Mouse (Mus musculus): ENCODE data around the gene Slc15a5. TPM values are rescaled to one million over a fixed set of nuclear protein-coding genes. Genes with fewer than 3 reads are reported as not detected.

The Slc15a5 gene
- polyA plus RNA-seq, 1 experiment from 2014 or later = not detected

DNA sequence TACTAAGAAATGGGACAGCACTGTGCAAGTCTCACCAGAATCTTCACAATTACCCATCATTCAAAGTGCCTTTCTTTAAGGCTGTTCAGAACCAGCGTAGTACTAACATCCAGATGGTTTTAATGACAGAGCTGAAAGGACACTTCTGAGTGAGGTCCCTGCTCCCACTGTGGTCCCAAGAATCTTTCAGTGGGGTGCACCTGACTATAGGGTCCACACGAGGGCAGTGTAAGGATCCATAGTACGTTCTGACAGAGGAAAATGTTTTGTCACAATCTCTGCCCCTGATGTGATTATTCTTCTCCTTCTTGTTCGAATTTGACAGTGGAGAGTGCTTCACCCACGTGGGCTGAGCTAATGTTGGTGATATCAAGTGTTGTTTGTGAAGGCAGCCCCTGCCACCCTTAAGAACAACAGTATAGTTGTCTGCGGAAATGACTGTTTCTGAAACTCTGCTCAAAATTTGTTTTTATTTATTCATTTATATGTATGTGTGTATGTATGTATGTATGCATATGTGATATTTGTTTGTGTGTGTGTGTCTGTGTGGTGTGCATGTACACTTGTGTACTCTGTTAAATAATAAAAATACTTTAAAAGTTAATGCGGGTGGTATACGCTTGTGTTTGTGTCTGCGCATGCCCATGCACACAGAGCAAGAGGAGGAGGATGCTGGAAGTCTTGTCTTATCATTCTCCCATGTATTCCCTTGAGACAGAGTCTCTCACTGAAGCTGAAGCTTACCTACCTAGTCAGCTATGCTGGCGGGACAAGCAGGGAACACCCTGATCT, 98.6 kb downstream of the Slc15a5 start:
- no peaks in the 10 kb centered on the region for H3K36me3 ChIP-seq
- WGBS = 78% methylated on average over 10 of the region's 10 CpGs
- H3K27ac ChIP-seq = no peak overlapping the region
- no peaks in the 10 kb centered on the region for H3K9me3 ChIP-seq (replicated peaks)
- peaks cover 24% of the 10 kb centered on the region for H3K4me1 ChIP-seq
- no peak for DNase-seq (ENCODE audit: low spot score)
- no peak overlapping the region for H3K4me3 ChIP-seq
- H3K27me3 ChIP-seq (ENCODE audit: low read depth, poor library complexity, severe bottlenecking) = no peaks in the 10 kb centered on the region

DNA sequence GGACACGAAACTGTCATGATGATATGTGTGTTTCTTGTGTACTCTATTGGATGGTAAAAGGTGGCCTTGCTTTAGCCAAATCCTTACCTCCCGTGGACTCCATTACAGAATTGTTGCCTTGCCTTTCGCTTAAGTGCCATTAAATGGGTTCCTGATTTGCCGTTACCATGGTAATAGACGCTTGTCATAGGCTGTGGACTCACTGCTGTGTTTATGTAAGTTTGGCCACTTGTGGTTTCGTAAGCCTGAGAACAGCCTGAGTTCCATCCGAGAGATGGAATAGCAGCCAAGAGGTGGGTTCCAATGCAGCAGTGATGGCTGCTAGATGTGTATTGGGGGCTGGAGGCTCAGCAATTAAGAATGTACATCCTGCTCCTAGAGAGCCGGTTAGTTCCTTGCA, 99.3 kb downstream of the Slc15a5 start:
- WGBS = 82% methylated on average over 8 of the region's 8 CpGs
- no peaks in the 10 kb centered on the region for H3K27me3 ChIP-seq (ENCODE audit: low read depth, poor library complexity, severe bottlenecking)
- no peaks in the 10 kb centered on the region for H3K9me3 ChIP-seq (replicated peaks)
- H3K36me3 ChIP-seq = no peaks in the 10 kb centered on the region
- H3K4me3 ChIP-seq = no peak overlapping the region
- H3K4me1 ChIP-seq = peaks cover 24% of the 10 kb centered on the region
- DNase-seq (ENCODE audit: low spot score) = no peak
- H3K27ac ChIP-seq = no peak overlapping the region

DNA sequence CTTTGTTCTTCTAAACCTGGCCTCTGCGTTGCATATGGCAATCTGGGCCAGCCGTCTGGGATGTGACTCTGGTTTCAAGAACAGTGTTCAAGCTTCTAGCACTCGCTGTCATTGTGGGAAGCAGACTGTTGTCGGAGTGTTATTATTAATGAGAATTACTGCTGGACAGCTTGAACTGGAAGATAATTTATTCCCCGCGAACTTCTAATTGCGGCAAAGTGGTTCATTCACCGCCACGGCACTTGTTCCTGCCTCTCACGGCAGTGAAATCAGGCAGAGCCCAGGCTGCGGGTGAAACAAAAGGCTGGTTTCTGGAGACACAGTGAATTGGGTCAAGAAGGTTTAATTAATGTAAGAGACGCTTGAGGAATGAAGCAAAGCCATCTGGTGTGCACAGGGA, 99.9 kb downstream of the Slc15a5 start:
- WGBS = 80% methylated on average over 12 of the region's 12 CpGs
- Histone ChIP-seq H3K4me1 (peaks cover 24% of the 10 kb centered on the region), H3K4me3 (no peak overlapping the region), H3K27ac (no peak overlapping the region), H3K27me3 (ENCODE audit: low read depth, poor library complexity, severe bottlenecking) (no peaks in the 10 kb centered on the region), H3K36me3 (no peaks in the 10 kb centered on the region), H3K9me3 (replicated peaks) (no peaks in the 10 kb centered on the region)
- no peak for DNase-seq (ENCODE audit: low spot score)

DNA sequence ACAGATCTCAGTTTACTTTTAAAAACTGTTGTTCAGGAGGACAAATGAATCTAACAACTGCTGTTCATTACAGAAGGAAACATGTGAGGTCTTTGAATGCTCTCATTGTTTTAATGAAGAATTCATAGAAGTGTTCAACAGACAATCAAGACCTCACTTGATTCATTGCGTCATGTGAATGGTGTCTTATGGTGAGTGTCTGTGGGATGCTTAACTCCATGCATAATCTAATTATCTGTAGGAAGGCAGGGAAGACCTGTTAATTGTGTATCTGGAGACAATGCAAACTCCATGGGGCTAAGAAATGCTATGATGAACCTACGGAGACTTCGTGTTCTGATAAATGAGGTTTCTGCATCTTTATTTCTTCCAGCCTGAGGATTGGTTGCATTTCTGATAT, 103.7 kb downstream of the Slc15a5 start:
- Histone ChIP-seq H3K36me3 (no peaks in the 10 kb centered on the region), H3K27ac (no peak overlapping the region), H3K9me3 (replicated peaks) (no peaks in the 10 kb centered on the region), H3K4me3 (no peak overlapping the region), H3K27me3 (ENCODE audit: low read depth, poor library complexity, severe bottlenecking) (no peaks in the 10 kb centered on the region), H3K4me1 (peaks cover 11% of the 10 kb centered on the region)
- no peak for DNase-seq (ENCODE audit: low spot score)
- WGBS = 94% methylated on average over 3 of the region's 3 CpGs

DNA sequence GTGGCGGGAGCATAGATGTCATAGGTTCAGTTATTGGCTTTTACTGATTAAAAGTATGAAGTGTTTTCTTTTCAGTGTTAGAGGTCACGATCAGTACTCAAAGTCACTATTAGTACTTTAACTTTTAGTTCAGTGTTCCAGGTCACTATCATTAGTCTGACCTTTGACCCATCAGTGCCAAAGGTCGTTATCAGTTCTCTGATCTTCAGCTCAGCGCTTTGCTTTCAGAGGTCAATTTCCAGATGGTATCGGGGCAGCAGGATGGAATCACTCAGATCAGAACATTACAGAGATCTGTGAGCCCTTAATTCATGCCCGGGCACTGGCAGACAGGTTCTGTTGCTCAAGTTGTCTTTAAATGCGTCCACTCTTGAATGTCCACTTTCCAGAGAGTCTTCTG, 116.0 kb downstream of the Slc15a5 start:
- no peak for DNase-seq (ENCODE audit: low spot score)
- Histone ChIP-seq H3K4me1 (peaks cover 12% of the 10 kb centered on the region), H3K4me3 (no peak overlapping the region), H3K27ac (no peak overlapping the region), H3K9me3 (replicated peaks) (no peaks in the 10 kb centered on the region), H3K36me3 (no peaks in the 10 kb centered on the region), H3K27me3 (ENCODE audit: low read depth, poor library complexity, severe bottlenecking) (no peaks in the 10 kb centered on the region)
- 29% methylated on average over 7 of the region's 7 CpGs for WGBS

DNA sequence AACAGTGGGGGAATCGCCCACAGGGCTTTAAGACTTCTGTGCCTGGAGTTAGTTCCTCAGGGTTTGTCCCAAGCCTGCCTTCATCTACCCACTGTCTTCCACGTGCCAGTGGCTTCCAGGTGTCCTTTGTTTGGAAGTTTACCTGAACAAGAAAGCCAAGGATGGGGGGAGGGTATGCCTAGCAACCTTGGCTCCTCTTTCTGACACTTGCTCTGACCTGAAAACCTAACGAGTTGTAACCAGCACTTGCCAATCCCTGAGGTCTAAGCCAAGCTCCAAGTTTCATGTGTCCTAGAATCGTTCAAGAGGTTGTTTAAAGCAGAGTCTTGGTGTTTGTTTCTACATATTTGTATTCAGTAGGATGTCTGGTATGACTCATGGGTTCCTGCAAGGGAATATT, 116.9 kb downstream of the Slc15a5 start:
- Histone ChIP-seq H3K4me3 (no peak overlapping the region), H3K27ac (no peak overlapping the region; the same call in 1 of the 2 replicates), H3K36me3 (no peaks in the 10 kb centered on the region), H3K9me3 (replicated peaks) (no peaks in the 10 kb centered on the region), H3K27me3 (ENCODE audit: low read depth, poor library complexity, severe bottlenecking) (no peaks in the 10 kb centered on the region), H3K4me1 (peaks cover 12% of the 10 kb centered on the region)
- no peak for DNase-seq (ENCODE audit: low spot score)
- 77% methylated on average over 4 of the region's 4 CpGs for WGBS

DNA sequence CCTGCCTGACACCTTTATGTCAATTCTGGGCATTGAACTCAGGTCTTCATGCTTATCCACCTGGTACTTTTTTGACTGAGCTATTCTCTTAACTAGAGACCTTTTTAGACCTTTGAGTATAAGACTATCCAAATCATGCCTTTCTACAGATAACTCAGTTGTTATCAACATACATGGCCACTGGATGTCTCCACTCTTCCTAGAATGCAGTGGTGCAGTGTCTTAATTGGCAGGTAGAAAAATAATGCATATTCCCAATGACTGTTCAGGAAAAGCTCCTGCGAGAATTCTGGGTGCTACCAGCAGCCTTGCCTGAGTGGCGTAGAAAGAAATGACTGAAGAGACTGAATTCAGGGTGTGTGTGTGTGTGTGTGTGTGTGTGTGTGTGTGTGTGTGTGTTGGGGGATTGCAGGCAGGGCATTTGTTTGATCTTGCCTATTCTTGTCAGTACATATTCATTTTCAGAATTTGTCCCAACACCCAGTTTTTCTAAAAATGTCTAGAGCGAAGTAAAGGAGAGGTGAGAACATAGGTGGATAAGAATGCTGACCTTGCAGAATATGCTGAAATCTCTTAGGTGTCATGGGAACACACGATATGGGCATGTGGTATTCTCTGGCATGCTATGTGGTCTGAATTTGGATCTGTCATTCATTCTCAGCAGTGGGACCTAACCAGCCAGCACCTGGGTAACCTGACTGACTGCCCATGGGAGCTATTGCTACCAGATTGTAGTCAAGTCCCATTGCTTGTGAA, 119.5 kb downstream of the Slc15a5 start:
- 97% methylated on average over 4 of the region's 4 CpGs for WGBS
- no peaks in the 10 kb centered on the region for H3K9me3 ChIP-seq (replicated peaks)
- no peaks in the 10 kb centered on the region for H3K36me3 ChIP-seq
- no peak for DNase-seq (ENCODE audit: low spot score)
- H3K27me3 ChIP-seq (ENCODE audit: low read depth, poor library complexity, severe bottlenecking) = no peaks in the 10 kb centered on the region
- no peak overlapping the region for H3K4me3 ChIP-seq
- H3K4me1 ChIP-seq = peaks cover 21% of the 10 kb centered on the region
- H3K27ac ChIP-seq = no peak overlapping the region

DNA sequence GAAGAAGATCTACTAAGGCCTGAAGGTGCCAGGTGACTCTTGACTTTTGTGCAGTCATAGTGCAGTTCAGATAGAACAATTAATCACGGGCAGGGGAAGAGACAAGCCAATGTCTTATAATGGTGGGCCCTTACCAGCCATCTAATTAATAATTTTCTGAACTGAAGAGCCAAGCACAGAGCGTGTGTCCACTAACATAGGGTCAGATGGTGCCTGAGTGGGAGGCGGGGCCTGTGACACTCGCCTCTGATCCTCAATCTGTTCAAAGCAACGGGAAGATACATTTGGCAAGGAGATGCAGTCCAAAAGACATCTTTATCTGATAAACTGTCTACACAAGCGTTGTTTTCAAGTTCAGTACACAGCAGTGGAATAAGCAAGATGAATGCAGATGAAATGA, 122.1 kb downstream of the Slc15a5 start:
- Histone ChIP-seq H3K9me3 (replicated peaks) (no peaks in the 10 kb centered on the region), H3K27me3 (ENCODE audit: low read depth, poor library complexity, severe bottlenecking) (no peaks in the 10 kb centered on the region), H3K36me3 (no peaks in the 10 kb centered on the region), H3K4me3 (no peak overlapping the region), H3K27ac (no peak overlapping the region), H3K4me1 (peaks cover 9% of the 10 kb centered on the region)
- WGBS = 97% methylated on average over 6 of the region's 6 CpGs
- no peak for DNase-seq (ENCODE audit: low spot score)

DNA sequence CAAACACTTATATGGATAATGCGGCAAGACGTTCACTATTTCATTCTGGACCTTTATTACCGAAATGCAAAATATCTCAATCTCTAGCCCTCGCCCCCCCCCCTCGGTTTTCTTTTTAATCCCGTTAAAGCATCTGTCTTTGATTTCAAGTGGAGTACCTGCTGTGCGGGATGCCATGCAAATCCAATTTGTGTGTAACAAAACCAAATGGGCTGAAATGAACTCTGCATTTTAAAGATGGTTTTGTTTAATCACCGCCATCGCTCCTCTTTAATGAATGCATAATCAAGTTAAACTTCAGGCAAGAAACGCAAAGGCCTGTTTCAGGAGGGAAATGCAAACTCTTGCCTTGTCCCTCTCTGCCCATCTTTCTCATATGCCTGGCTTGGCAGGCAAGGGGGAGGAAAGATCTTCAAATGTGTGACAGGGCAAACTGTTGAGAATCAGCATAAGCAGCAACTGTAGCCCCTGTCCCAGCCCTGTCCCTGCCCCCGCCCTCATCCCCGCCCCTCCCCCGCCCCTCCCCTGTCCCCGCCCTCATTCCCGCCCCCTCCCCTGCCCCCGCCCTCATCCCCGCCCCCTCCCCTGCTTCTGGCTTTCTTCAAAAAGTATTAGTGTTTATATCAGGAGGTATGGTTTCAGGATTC, 122.8 kb downstream of the Slc15a5 start:
- Histone ChIP-seq H3K27me3 (ENCODE audit: low read depth, poor library complexity, severe bottlenecking) (no peaks in the 10 kb centered on the region), H3K4me1 (peaks cover 9% of the 10 kb centered on the region), H3K36me3 (no peaks in the 10 kb centered on the region), H3K27ac (peak overlapping the region; percentile 36; the same call in 1 of the 2 replicates), H3K4me3 (peak overlapping the region; percentile 31), H3K9me3 (replicated peaks) (no peaks in the 10 kb centered on the region)
- DNase-seq (ENCODE audit: low spot score) = peak; percentile 58
- WGBS = 31% methylated on average over 15 of the region's 17 CpGs

DNA sequence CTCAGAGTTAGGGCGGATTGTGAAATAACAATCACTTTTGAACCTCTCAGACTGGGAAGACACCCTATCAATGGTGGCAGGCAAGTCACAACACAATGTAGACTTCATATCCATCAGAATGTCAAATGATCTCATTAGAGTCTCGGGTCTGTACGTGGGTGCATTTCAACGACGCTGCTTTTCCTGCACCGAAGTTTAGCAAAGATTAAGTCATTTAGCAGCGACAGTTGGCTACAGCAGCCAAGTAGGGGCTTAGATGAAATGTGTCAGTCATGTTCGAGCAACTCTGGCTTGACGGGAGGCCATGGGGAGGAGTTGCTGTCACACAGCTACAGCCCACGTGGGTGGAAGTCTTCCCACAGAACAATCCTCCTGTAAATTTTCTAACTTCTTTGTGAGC, 133.2 kb downstream of the Slc15a5 start:
- Histone ChIP-seq H3K9me3 (replicated peaks) (no peaks in the 10 kb centered on the region), H3K4me3 (no peak overlapping the region), H3K36me3 (no peaks in the 10 kb centered on the region), H3K4me1 (no peaks in the 10 kb centered on the region), H3K27me3 (ENCODE audit: low read depth, poor library complexity, severe bottlenecking) (no peaks in the 10 kb centered on the region), H3K27ac (no peak overlapping the region)
- 89% methylated on average over 10 of the region's 10 CpGs for WGBS
- no peak for DNase-seq (ENCODE audit: low spot score)

DNA sequence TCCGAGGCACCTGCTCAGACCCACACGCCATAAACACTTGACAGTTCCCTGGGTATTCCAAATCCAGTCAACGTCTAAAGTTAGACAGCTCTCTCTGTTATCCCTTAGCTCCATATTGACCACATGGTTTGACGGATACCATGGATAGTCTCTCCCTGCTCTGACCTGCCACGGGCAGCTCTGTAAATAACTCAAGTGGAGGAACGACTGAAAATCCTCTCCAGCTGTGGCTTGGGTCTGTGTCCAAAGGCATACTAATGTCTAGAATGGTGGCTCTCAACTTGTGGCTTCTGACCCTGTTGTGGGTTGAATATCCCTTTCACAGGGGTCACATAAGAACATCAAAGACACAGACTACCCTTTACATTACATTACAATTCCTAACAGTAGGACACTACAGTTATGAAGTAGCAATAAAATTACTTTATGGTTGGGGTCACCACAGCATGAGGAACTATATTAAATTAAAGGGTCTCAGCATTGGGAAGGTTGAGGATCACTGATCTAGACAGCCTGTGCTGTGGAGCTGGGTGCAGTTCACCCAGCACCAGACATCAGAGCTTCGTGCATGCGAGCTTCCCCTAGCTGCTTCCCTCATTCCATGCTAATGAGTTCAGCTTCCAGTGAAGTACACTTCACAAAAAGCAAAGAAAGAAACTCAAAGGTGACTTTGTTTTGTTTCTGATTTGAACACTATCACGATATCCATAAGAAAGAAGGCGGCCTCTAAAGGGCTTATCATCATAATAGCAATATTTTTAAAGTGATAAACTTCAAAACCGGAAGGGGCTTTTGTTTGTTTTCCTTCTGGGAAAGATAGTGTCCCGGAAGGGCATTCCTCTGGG, 139.1 kb downstream of the Slc15a5 start:
- H3K27ac ChIP-seq = no peak overlapping the region
- no peaks in the 10 kb centered on the region for H3K4me1 ChIP-seq
- WGBS = 61% methylated on average over 12 of the region's 12 CpGs
- no peaks in the 10 kb centered on the region for H3K9me3 ChIP-seq (replicated peaks)
- H3K27me3 ChIP-seq (ENCODE audit: low read depth, poor library complexity, severe bottlenecking) = no peaks in the 10 kb centered on the region
- no peak overlapping the region for H3K4me3 ChIP-seq
- DNase-seq (ENCODE audit: low spot score) = no peak
- H3K36me3 ChIP-seq = no peaks in the 10 kb centered on the region

DNA sequence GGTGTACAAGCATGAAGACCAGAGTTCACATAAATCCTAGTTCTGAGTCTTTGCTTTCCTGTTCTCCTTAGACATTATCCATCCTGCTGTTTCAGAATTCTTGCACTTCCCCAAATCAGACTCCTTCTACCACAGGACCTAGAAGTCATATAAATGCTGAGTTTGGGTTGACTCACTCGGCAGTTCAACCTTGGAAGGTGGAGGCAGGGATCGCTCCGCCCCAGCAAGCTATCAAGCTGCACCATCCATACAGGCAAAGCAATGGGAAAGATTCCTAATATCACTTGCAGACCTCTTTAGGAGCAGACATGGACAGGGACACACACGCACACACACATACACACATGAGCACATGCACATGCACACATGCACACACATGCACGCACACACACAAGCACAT, 142.2 kb downstream of the Slc15a5 start:
- no peaks in the 10 kb centered on the region for H3K4me1 ChIP-seq
- no peak overlapping the region for H3K27ac ChIP-seq
- H3K27me3 ChIP-seq (ENCODE audit: low read depth, poor library complexity, severe bottlenecking) = no peaks in the 10 kb centered on the region
- WGBS = 91% methylated on average over 5 of the region's 5 CpGs
- no peaks in the 10 kb centered on the region for H3K36me3 ChIP-seq
- H3K4me3 ChIP-seq = no peak overlapping the region
- no peak for DNase-seq (ENCODE audit: low spot score)
- no peaks in the 10 kb centered on the region for H3K9me3 ChIP-seq (replicated peaks)

Measured in limb, embryonic 10.5 days (tissue).